Mouse (Mus musculus): Measurements from ENCODE around the gene Gtf3c4. TPM values are rescaled to one million over a fixed set of nuclear protein-coding genes. Genes with fewer than 3 reads are reported as not detected.

Gtf3c4 gene
- total RNA-seq, 2 experiments from 2014 or later: 5.7 to 6.7 TPM

GRCm38 (mm10) chr2:28808841-28809240, 31.3 kb downstream of the Gtf3c4 start:
- no peak for ATAC-seq (replicated peaks; ENCODE audit: low FRiP score, poor library complexity, severe bottlenecking)

GRCm38 (mm10) chr2:28803406-28803805, 36.8 kb downstream of the Gtf3c4 start:
- ATAC-seq (replicated peaks; ENCODE audit: low FRiP score, poor library complexity, severe bottlenecking): no peak

- ATAC-seq (replicated peaks; ENCODE audit: low FRiP score, poor library complexity, severe bottlenecking): no peak
Observed at GRCm38 (mm10) chr2:28799575-28799974, 40.6 kb downstream of the Gtf3c4 start.

GRCm38 (mm10) chr2:28798390-28798789, 41.8 kb downstream of the Gtf3c4 start:
- no peak for ATAC-seq (replicated peaks; ENCODE audit: low FRiP score, poor library complexity, severe bottlenecking)

GRCm38 (mm10) chr2:28797490-28798106, 42.6 kb downstream of the Gtf3c4 start:
- ATAC-seq (replicated peaks; ENCODE audit: low FRiP score, poor library complexity, severe bottlenecking): no peak

- ATAC-seq (replicated peaks; ENCODE audit: low FRiP score, poor library complexity, severe bottlenecking): no peak
Observed at GRCm38 (mm10) chr2:28796298-28796697, 43.9 kb downstream of the Gtf3c4 start.

- ATAC-seq (replicated peaks; ENCODE audit: low FRiP score, poor library complexity, severe bottlenecking): no peak
Observed at GRCm38 (mm10) chr2:28794623-28795022, 45.5 kb downstream of the Gtf3c4 start.

GRCm38 (mm10) chr2:28792931-28793610, 47.1 kb downstream of the Gtf3c4 start:
- ATAC-seq (replicated peaks; ENCODE audit: low FRiP score, poor library complexity, severe bottlenecking): no peak

- ATAC-seq (replicated peaks; ENCODE audit: low FRiP score, poor library complexity, severe bottlenecking): no peak
Observed at GRCm38 (mm10) chr2:28787067-28787619, 53.0 kb downstream of the Gtf3c4 start.

GRCm38 (mm10) chr2:28786355-28787066, 53.6 kb downstream of the Gtf3c4 start:
- no peak for ATAC-seq (replicated peaks; ENCODE audit: low FRiP score, poor library complexity, severe bottlenecking)

- no peak for ATAC-seq (replicated peaks; ENCODE audit: low FRiP score, poor library complexity, severe bottlenecking)
Observed at GRCm38 (mm10) chr2:28781310-28781709, 58.9 kb downstream of the Gtf3c4 start.

- ATAC-seq (replicated peaks; ENCODE audit: low FRiP score, poor library complexity, severe bottlenecking): no peak
Observed at GRCm38 (mm10) chr2:28780001-28780782, 60.0 kb downstream of the Gtf3c4 start.

GRCm38 (mm10) chr2:28776728-28777127, 63.4 kb downstream of the Gtf3c4 start:
- no peak for ATAC-seq (replicated peaks; ENCODE audit: low FRiP score, poor library complexity, severe bottlenecking)

- ATAC-seq (replicated peaks; ENCODE audit: low FRiP score, poor library complexity, severe bottlenecking): no peak
Observed at GRCm38 (mm10) chr2:28774073-28774472, 66.1 kb downstream of the Gtf3c4 start.

Other genes with a start within 250 kb of the Gtf3c4 start
- 123 and 130 TPM in 2 replicates for gene Gfi1b, start 218.4 kb downstream of the Gtf3c4 start, total RNA-seq (2015; ENCODE audit: low replicate concordance)
- 77.8 and 88.3 TPM in 2 replicates for gene Gfi1b, start 218.4 kb downstream of the Gtf3c4 start, total RNA-seq (2017; ENCODE audit: low replicate concordance)
- gene Tsc1, start 199.1 kb downstream of the Gtf3c4 start, total RNA-seq (2015; ENCODE audit: low replicate concordance): 13.0 and 16.9 TPM in 2 replicates
- 20.0 and 24.8 TPM in 2 replicates for gene Tsc1, start 199.1 kb downstream of the Gtf3c4 start, total RNA-seq (2017; ENCODE audit: low replicate concordance)
- gene Spaca9, start 140.6 kb downstream of the Gtf3c4 start, total RNA-seq (2015; ENCODE audit: low replicate concordance): not detected in 2 replicates
- gene Spaca9, start 140.6 kb downstream of the Gtf3c4 start, total RNA-seq (2017; ENCODE audit: low replicate concordance): not detected in 2 replicates
- gene Ak8, start 140.2 kb downstream of the Gtf3c4 start, total RNA-seq (2015; ENCODE audit: low replicate concordance): 0.84 TPM in 1 of 2 replicates, not detected in the other
- gene Ak8, start 140.2 kb downstream of the Gtf3c4 start, total RNA-seq (2017; ENCODE audit: low replicate concordance): 0.26 TPM in 1 of 2 replicates, not detected in the other
- 9.4 TPM in 1 of 2 replicates, not detected in the other for gene Ddx31, start within 50 bp of the Gtf3c4 start, total RNA-seq (2015; ENCODE audit: low replicate concordance)
- 0.68 and 3.2 TPM in 2 replicates for gene Ddx31, start within 50 bp of the Gtf3c4 start, total RNA-seq (2017; ENCODE audit: low replicate concordance)
- not detected in 2 replicates for gene Barhl1, start 76.3 kb upstream of the Gtf3c4 start, total RNA-seq (2015; ENCODE audit: low replicate concordance)
- not detected in 2 replicates for gene Barhl1, start 76.3 kb upstream of the Gtf3c4 start, total RNA-seq (2017; ENCODE audit: low replicate concordance)
- not detected in 2 replicates for gene Cfap77, start 214.7 kb upstream of the Gtf3c4 start, total RNA-seq (2015; ENCODE audit: low replicate concordance)
- gene Cfap77, start 214.7 kb upstream of the Gtf3c4 start, total RNA-seq (2017; ENCODE audit: low replicate concordance): not detected in 2 replicates
- gene Ttf1, start 219.9 kb upstream of the Gtf3c4 start, total RNA-seq (2015; ENCODE audit: low replicate concordance): 10.8 and 30.6 TPM in 2 replicates
- 17.8 TPM in 2 replicates for gene Ttf1, start 219.9 kb upstream of the Gtf3c4 start, total RNA-seq (2017; ENCODE audit: low replicate concordance)

Data from erythroid progenitor cell, adult 5-6 weeks (primary cell).